Mouse (Mus musculus) kidney, adult 2 months (tissue): ENCODE measurements around the gene Dscam.

Experiments
- CTCF ChIP-seq: fragments of 200-500 bp; conservative IDR thresholded peaks from 2 replicates; pipeline ENCODE4 v1.5.1; 2011; ENCODE audit warnings: low read depth, mild to moderate bottlenecking, control low read depth, low read length, moderate library complexity, mixed read lengths; ENCODE audit not compliant: insufficient read depth, insufficient read length
- POLR2A ChIP-seq: fragments of 200-500 bp; IDR thresholded peaks from one replicate; pipeline ENCODE4 v1.6.1; 2011; ENCODE audit warnings: low read depth, low read length, control low read depth

DNA sequence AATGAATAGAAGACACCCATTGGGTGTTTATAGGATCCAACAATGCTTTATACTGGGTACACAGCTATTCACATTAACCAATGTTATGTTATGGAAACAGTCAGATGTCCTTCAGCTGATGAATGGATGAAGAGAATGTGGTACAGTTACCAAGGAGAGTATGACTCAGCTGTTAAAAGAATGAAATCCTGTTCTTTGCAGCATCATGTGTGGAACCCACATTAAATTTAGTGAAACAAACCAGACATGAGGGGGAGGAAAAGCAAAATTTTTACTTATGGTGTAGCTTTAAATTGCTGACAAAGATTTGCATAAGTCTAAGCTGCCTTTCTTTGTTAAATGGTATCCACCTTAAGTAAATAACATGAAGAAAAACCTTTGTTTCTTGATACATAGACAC is 610.8 kb downstream of the Dscam start:
- no peak for TF ChIP-seq CTCF
- TF ChIP-seq POLR2A: no peak
